Mouse (Mus musculus) heart, adult 2 months (tissue): ENCODE results near the gene Bace1.
A peak's percentile ranks its signal among the peaks of the same experiment; 100 is the strongest.

Experiments
- CTCF ChIP-seq: fragments of 200-600 bp; IDR thresholded peaks from 2 replicates; pipeline ENCODE4 v1.8.1; 2022; ENCODE audit warnings: antibody characterized with exemption, mild to moderate bottlenecking, moderate library complexity
- EP300 ChIP-seq: fragments of 200-500 bp; IDR thresholded peaks from 2 replicates; pipeline ENCODE4 v1.6.1; 2011; ENCODE audit warnings: low read depth, low read length, control low read depth; ENCODE audit not compliant: insufficient read depth

GRCm38 (mm10) chr9:45797271-45797670 lies 41.1 kb upstream of the Bace1 start:
- TF ChIP-seq CTCF (0 out of 2 replicates have a peak, but pooled peaks have one; percentile 3), EP300 (no peak)
